Mouse (Mus musculus): Measurements from ENCODE around the gene Mta3. TPM values are rescaled to one million over a fixed set of nuclear protein-coding genes. Genes with fewer than 3 reads are reported as not detected.
"Not testable (repeated sequence)": the region's sequence is repeated elsewhere in the genome, so short reads cannot be mapped to it uniquely, and the experiment has no call there.

Gene Mta3
- polyA plus RNA-seq, 1 experiment from 2014 or later: 37.0 TPM

GRCm38 (mm10) chr17:83860224-83860623 lies 154.3 kb downstream of the Mta3 start:
- Histone ChIP-seq H3K4me1 (replicated peaks) (peaks cover 9% of the 10 kb centered on the region), H3K4me2 (no peak overlapping the region), H3K9me3 (no peaks in the 10 kb centered on the region), H3K27ac (replicated peaks) (no peak overlapping the region), H3K36me3 (no peaks in the 10 kb centered on the region), H3K4me3 (no peak overlapping the region), H3K9ac (no peak overlapping the region), H3K27me3 (no peaks in the 10 kb centered on the region)
- ATAC-seq (ENCODE audit: low FRiP score, low read depth): no peak
- 84% methylated on average over 7 of the region's 7 CpGs for WGBS

GRCm38 (mm10) chr17:83860968-83861367 lies 155.0 kb downstream of the Mta3 start:
- not testable (repeated sequence) for H3K36me3 ChIP-seq; H3K9ac ChIP-seq; H3K9me3 ChIP-seq; ATAC-seq (ENCODE audit: low FRiP score, low read depth); H3K27me3 ChIP-seq; H3K4me1 ChIP-seq (replicated peaks)
- Histone ChIP-seq H3K27ac (replicated peaks) (peak overlapping the region; percentile 92; the same call in 1 of the 2 replicates), H3K4me3 (peak overlapping the region; percentile 73), H3K4me2 (peak overlapping the region; percentile 87)
- 67% methylated on average over 8 of the region's 8 CpGs for WGBS

GRCm38 (mm10) chr17:83861444-83862133 lies 155.6 kb downstream of the Mta3 start:
- Histone ChIP-seq H3K27ac (replicated peaks) (peak overlapping the region; percentile 92), H3K27me3 (no peaks in the 10 kb centered on the region), H3K9me3 (no peaks in the 10 kb centered on the region), H3K4me1 (replicated peaks) (peaks cover 9% of the 10 kb centered on the region), H3K9ac (peak overlapping the region; percentile 65), H3K36me3 (no peaks in the 10 kb centered on the region), H3K4me2 (peak overlapping the region; percentile 87), H3K4me3 (peak overlapping the region; percentile 73)
- WGBS: under 1% methylated on average over 56 of the region's 62 CpGs
- ATAC-seq (ENCODE audit: low FRiP score, low read depth): peak; percentile 95

GRCm38 (mm10) chr17:83862134-83862881 lies 156.3 kb downstream of the Mta3 start:
- H3K27ac ChIP-seq (replicated peaks): peak overlapping the region; percentile 92
- H3K4me3 ChIP-seq: peak overlapping the region; percentile 73
- ATAC-seq (ENCODE audit: low FRiP score, low read depth): peak; percentile 81
- whole genome bisulfite sequencing: 0% methylated on average over 27 of the region's 27 CpGs
- H3K9ac ChIP-seq: peak overlapping the region; percentile 65
- H3K4me1 ChIP-seq (replicated peaks): peaks cover 9% of the 10 kb centered on the region
- no peaks in the 10 kb centered on the region for H3K36me3 ChIP-seq
- no peaks in the 10 kb centered on the region for H3K9me3 ChIP-seq
- H3K4me2 ChIP-seq: peak overlapping the region; percentile 87
- H3K27me3 ChIP-seq: no peaks in the 10 kb centered on the region

GRCm38 (mm10) chr17:83865366-83865765 lies 159.4 kb downstream of the Mta3 start:
- no peak for ATAC-seq (ENCODE audit: low FRiP score, low read depth)
- Histone ChIP-seq H3K4me2 (no peak overlapping the region), H3K9ac (no peak overlapping the region), H3K4me1 (replicated peaks) (peaks cover 9% of the 10 kb centered on the region), H3K27ac (replicated peaks) (no peak overlapping the region), H3K4me3 (no peak overlapping the region), H3K36me3 (no peaks in the 10 kb centered on the region), H3K9me3 (no peaks in the 10 kb centered on the region), H3K27me3 (no peaks in the 10 kb centered on the region)
- 75% methylated on average over 7 of the region's 7 CpGs for WGBS

- ATAC-seq (ENCODE audit: low FRiP score, low read depth): no peak
- Histone ChIP-seq H3K27ac (replicated peaks) (no peak overlapping the region), H3K4me2 (no peak overlapping the region), H3K9ac (no peak overlapping the region), H3K4me3 (no peak overlapping the region), H3K27me3 (no peaks in the 10 kb centered on the region), H3K9me3 (no peaks in the 10 kb centered on the region), H3K4me1 (replicated peaks) (peaks cover 9% of the 10 kb centered on the region), H3K36me3 (no peaks in the 10 kb centered on the region)
- WGBS: 22% methylated on average over 10 of the region's 10 CpGs
These were observed 160.6 kb downstream of the Mta3 start for GRCm38 (mm10) chr17:83866582-83866981.

- Histone ChIP-seq H3K9ac (no peak overlapping the region), H3K4me2 (no peak overlapping the region), H3K9me3 (no peaks in the 10 kb centered on the region), H3K4me1 (replicated peaks) (no peaks in the 10 kb centered on the region), H3K4me3 (no peak overlapping the region), H3K36me3 (no peaks in the 10 kb centered on the region), H3K27me3 (no peaks in the 10 kb centered on the region), H3K27ac (replicated peaks) (no peak overlapping the region)
- no peak for ATAC-seq (ENCODE audit: low FRiP score, low read depth)
- WGBS: 92% methylated on average over 4 of the region's 4 CpGs
These were observed 164.4 kb downstream of the Mta3 start for GRCm38 (mm10) chr17:83870385-83870784.

Other genes starting within 250 kb of the Mta3 start
- gene Cox7a2l, start 188.8 kb upstream of the Mta3 start, polyA plus RNA-seq (2015; fragmentation: Nextera tagmentation; extraction: Ambion mirVana): 183 and 196 TPM in 2 replicates
- 0.04 and 0.14 TPM in 2 replicates for gene Kcng3, start 74.3 kb upstream of the Mta3 start, polyA plus RNA-seq (2015; fragmentation: Nextera tagmentation; extraction: Ambion mirVana)
- gene Haao, start 141.8 kb downstream of the Mta3 start, polyA plus RNA-seq (2015; fragmentation: Nextera tagmentation; extraction: Ambion mirVana): 0.10 and 0.29 TPM in 2 replicates